Mouse (Mus musculus): ENCODE measurements around the gene Cep295nl.

DNA sequence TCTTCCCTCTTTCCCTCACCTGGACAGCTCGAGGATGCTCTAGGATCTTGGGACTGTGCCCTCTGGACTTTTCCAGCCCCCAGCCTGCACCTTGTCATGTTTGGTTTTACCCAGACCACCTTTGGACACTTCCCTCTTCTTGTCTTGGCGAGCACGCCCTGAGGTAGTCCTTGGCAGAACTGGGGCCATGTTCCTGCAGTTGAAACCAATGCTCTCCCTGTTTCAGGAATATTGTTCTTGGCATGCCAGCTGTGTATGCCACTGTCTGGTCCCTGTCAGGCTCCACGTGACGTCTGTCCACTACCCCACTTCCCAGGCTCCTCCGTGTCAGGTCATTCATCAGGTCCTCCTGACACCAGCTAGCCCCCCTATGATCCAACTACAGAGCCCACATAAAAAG is 36.4 kb upstream of the Cep295nl start:
- TF ChIP-seq POLR2A (IDR thresholded peaks at IDR 0.05; ENCODE audit: borderline replicate concordance, control insufficient read depth, low read depth, low read length) (no peak), CTCF (IDR thresholded peaks at IDR 0.05; ENCODE audit: control insufficient read depth, insufficient read depth, low read length) (no peak)

Data from bone marrow, adult 2 months (tissue).